Mouse (Mus musculus) cerebellum, postnatal 36 days (tissue): ENCODE results near the gene Eef1b2.

Experiments
- DNase-seq, 2 experiments: peaks; one replicate each; pipeline ENCODE4 v3.0.0; 2021 to 2022; ENCODE audit warnings: mixed read lengths in 2 of 2

The Eef1b2 gene

DNA sequence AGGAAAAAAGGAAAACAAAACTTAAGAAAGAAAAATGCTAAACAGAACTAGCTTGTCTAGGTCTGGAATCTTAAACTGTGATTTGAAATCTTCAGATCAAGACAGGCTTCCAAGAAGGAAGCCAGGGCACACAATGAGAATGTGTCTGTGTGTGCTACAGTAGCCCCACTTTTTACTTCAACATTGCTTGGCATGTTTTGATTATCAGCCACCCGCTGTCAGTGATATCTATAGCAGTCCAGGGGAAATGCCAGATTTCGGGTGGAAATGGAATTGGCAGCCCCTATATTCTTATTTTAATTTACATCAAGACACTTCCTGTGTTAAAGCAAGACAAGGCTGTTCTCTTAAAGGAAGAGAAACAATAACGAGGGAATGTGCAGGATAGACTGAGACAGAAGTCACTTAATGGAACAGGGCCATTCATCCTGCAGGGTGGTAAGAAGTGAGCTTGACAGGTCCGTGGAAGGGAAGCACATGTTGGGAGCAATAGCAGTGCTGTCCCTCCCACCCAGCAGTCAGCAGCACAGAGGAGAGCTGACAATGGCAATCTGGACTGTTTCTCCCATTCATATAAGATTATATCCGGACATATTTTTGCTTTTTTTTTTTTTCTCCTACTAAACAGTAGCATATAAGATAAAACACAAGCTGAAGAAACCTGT is 19.4 kb downstream of the Eef1b2 start:
- no peak for DNase-seq

GRCm38 (mm10) chr1:63199387-63199786 is 22.8 kb downstream of the Eef1b2 start:
- DNase-seq = no peak

GRCm38 (mm10) chr1:63200322-63200721 is 23.7 kb downstream of the Eef1b2 start:
- no peak for DNase-seq

DNA sequence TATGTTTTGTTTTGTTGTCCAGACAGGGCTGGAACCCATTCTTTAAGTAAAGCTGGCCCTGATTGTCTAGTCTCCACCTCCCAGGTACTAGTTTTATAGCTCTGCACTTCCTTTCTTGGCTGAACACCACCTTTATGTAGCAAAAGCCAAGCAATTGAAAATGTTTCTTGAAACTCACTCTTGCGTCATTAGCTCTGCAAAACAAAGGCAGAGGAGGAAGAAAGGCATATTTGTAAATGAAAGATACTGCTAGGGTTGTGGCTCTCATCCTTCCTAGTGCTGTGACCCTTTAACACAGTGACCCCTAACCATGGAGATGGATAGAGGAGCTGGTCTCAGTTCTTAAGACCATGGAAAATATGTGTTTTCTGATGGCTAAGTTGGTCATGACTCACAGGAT is 25.0 kb downstream of the Eef1b2 start:
- no peak for DNase-seq

GRCm38 (mm10) chr1:63203471-63203870 is 26.8 kb downstream of the Eef1b2 start:
- no peak for DNase-seq

DNA sequence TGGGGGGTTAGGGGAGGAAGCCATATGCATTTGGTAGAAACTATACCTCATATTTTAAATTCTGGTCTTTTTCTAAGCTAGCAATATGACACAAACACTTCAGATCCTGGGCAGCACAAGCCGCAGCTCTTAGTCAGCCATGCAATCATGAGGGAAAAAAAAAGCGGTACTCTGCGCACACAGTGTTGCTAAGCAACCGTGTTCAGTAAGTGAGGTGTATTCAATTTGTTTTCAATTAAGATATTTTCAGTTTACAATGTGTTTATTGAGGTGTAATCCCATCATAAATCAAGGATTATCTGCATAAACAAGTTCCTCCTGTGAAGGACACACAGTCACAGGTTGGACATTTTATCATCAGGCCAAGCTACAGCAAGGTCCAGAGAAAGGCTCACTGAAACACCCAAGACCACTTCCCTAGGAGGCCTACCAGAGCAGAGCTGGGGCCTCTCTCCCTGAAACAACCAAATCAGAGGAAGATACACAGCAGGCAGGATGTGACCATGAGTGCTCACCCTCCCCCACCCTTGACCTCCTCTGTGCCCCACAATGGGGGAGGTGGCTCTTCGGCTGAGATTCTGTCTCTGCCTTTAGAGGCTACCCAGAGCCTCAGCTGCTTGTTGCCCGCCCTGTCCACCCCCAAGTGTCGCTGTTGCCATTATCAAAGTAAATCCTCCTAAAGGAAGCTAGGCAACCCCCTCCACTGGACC is 27.5 kb downstream of the Eef1b2 start:
- no peak for DNase-seq

GRCm38 (mm10) chr1:63204660-63205394 is 28.2 kb downstream of the Eef1b2 start:
- DNase-seq = no peak

- no peak for DNase-seq
Measured at GRCm38 (mm10) chr1:63207607-63208006, 31.0 kb downstream of the Eef1b2 start.

- DNase-seq = no peak
Measured at GRCm38 (mm10) chr1:63209861-63210529, 33.4 kb downstream of the Eef1b2 start.

- DNase-seq = no peak
Measured at GRCm38 (mm10) chr1:63213478-63214270, 37.0 kb downstream of the Eef1b2 start.

DNA sequence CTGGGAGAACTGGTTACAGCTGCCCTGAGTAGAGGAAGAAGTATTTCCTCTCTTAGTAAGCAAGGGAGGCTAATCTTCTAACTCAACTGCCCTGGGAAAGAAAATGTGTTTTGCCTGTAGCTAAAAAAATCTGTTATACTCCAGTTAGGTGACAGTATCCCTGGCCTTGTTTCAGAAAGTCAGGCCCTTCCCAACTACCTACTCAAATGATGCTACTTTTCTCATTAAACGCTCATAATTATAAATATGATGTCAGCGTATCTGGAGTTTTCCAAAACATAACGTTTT is 37.6 kb downstream of the Eef1b2 start, which contains the start of gene Gpr1:
TSS of gene Gpr1 (minus strand) at position 273 of the 288 bp plus-strand sequence.
- no peak for DNase-seq

GRCm38 (mm10) chr1:63214631-63215030 is 38.0 kb downstream of the Eef1b2 start:
- DNase-seq = no peak

DNA sequence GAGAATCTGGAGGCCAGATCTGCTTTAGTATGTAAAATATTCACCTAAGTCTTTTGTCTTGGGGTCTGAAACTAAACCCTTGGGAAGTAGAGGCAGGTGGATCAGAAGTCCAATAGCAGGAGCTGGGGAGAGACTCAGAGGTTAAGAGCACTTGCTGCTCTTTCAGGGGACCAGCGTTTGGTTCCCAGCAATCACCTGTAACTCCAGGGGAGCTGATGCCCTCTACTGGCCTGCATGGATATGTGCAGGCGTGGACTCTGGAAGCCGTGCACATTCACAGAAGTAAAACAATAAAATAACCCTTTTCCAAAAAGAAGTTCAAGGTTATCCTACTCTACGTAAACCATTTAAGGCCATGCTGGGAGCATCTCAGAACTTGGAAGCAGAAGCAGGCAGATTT is 42.7 kb downstream of the Eef1b2 start:
- DNase-seq = no peak

DNA sequence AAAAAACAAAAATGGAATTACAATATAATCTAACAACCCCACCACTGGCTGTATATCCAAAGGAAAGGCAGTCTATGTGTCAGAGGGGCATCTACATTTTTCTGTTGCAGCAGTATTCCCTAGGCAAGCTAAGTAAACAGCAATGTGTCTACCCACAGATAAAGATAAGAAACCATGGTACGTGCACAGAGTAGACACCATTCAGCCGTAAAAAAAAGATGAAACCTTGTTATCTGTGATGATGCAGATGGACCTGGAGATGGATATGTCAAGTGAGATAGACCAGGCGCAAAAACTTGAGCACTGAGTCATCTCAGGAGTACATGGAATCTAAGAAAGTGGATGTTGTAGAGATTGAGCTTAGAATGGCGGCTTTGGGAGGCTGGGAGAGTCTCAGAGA is 48.4 kb downstream of the Eef1b2 start:
- no peak for DNase-seq

GRCm38 (mm10) chr1:63225890-63226289 is 49.3 kb downstream of the Eef1b2 start:
- DNase-seq = no peak

DNA sequence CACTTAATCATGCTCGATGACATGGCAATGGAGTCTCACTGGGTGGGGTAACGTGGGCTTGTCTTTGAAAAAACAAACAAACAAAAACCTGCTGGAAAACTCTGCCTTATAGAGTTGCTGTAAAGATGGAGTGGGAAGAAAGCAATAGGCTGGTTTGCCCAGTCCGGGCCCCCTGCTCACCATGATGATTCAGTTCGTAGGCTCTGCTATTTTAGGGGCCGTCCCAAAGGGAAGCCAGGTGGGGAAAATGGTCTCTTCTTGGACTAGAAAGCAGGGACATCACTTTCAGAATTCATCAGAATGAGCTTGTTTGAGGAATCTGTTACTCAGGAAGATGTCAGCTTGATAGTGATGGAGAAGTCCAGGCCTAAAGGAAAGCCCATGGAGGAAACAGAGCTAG is 50.6 kb downstream of the Eef1b2 start:
- DNase-seq = no peak
